Mouse (Mus musculus) layer of hippocampus, postnatal 25 days (tissue): Measurements from ENCODE around the gene Ndfip2. TPM values are rescaled to one million over a fixed set of nuclear protein-coding genes. Genes with fewer than 3 reads are reported as not detected.

Experiments
- DNase-seq, 2 experiments: peaks; one replicate each; pipeline ENCODE4 v3.0.0; 2022; ENCODE audit warnings: mixed read lengths in 2 of 2, low spot score in 1 of 2; ENCODE audit errors: extremely low spot score in 1 of 2
- total RNA-seq, 2 experiments: library from RNA; stranded (reverse); gene quantifications; 2 replicates each; pipeline ENCODE4 v1.2.3; 2021

The Ndfip2 gene
- total RNA-seq, 2 experiments from 2014 or later: 90.3 to 94.9 TPM

- no peak for DNase-seq
Observed at GRCm38 (mm10) chr14:105277277-105277676, 18.9 kb downstream of the Ndfip2 start.

- DNase-seq: no peak
Observed at GRCm38 (mm10) chr14:105284062-105284461, 25.7 kb downstream of the Ndfip2 start.

- no peak for DNase-seq
Observed at GRCm38 (mm10) chr14:105287557-105287956, 29.2 kb downstream of the Ndfip2 start.

GRCm38 (mm10) chr14:105287972-105288371 lies 29.6 kb downstream of the Ndfip2 start:
- no peak for DNase-seq

- no peak for DNase-seq
Observed at GRCm38 (mm10) chr14:105288529-105288928, 30.2 kb downstream of the Ndfip2 start.

- no peak for DNase-seq
Observed at GRCm38 (mm10) chr14:105292139-105292538, 33.8 kb downstream of the Ndfip2 start.

GRCm38 (mm10) chr14:105293777-105294176 lies 35.4 kb downstream of the Ndfip2 start:
- no peak for DNase-seq

- DNase-seq: no peak
Observed at GRCm38 (mm10) chr14:105295820-105296582, 37.6 kb downstream of the Ndfip2 start.

- DNase-seq: no peak
Observed at GRCm38 (mm10) chr14:105299744-105300255, 41.4 kb downstream of the Ndfip2 start.

GRCm38 (mm10) chr14:105300551-105300950 lies 42.2 kb downstream of the Ndfip2 start:
- no peak for DNase-seq

GRCm38 (mm10) chr14:105302708-105303107 lies 44.3 kb downstream of the Ndfip2 start:
- no peak for DNase-seq

GRCm38 (mm10) chr14:105307716-105308115 lies 49.3 kb downstream of the Ndfip2 start:
- DNase-seq: no peak

GRCm38 (mm10) chr14:105312366-105312765 lies 54.0 kb downstream of the Ndfip2 start:
- no peak for DNase-seq

- no peak for DNase-seq
Observed at GRCm38 (mm10) chr14:105312944-105313343, 54.6 kb downstream of the Ndfip2 start.

GRCm38 (mm10) chr14:105313877-105314276 lies 55.5 kb downstream of the Ndfip2 start:
- no peak for DNase-seq

- DNase-seq: no peak
Observed at GRCm38 (mm10) chr14:105321712-105322111, 63.3 kb downstream of the Ndfip2 start.

- DNase-seq: no peak
Observed at GRCm38 (mm10) chr14:105322829-105323228, 64.5 kb downstream of the Ndfip2 start.

GRCm38 (mm10) chr14:105323448-105323847 lies 65.1 kb downstream of the Ndfip2 start:
- no peak for DNase-seq

GRCm38 (mm10) chr14:105328397-105329302 lies 70.3 kb downstream of the Ndfip2 start:
- peak; percentile 54 to 59 for DNase-seq

GRCm38 (mm10) chr14:105333475-105334094 lies 75.2 kb downstream of the Ndfip2 start:
- DNase-seq: peak; percentile 18 to 35

GRCm38 (mm10) chr14:105341765-105342164 lies 83.4 kb downstream of the Ndfip2 start:
- DNase-seq: no peak
